Mouse (Mus musculus) testis, adult 2 months (tissue): ENCODE data around the gene Slc5a6.

Experiments used
- CTCF ChIP-seq: fragments of 200-500 bp; IDR thresholded peaks from 2 replicates; pipeline ENCODE4 v1.5.1; 2012; ENCODE audit warnings: low read depth, mild to moderate bottlenecking, inconsistent platforms, low read length, moderate library complexity; ENCODE audit not compliant: control insufficient read depth, insufficient read depth, insufficient replicate concordance
- POLR2A ChIP-seq: fragments of 200-500 bp; IDR thresholded peaks from 2 replicates; pipeline ENCODE4 v1.6.1; 2012; ENCODE audit warnings: low read depth, mild to moderate bottlenecking, inconsistent platforms, low read length, moderate library complexity; ENCODE audit not compliant: control insufficient read depth

GRCm38 (mm10) chr5:31094100-31094798 lies 45.5 kb upstream of the Slc5a6 start:
- TF ChIP-seq POLR2A (no peak), CTCF (no peak)
